Mouse (Mus musculus): Measurements from ENCODE around the gene Sinhcaf.
"Not testable (repeated sequence)": the region's sequence is repeated elsewhere in the genome, so short reads cannot be mapped to it uniquely, and the experiment has no call there.

Gene Sinhcaf

DNA sequence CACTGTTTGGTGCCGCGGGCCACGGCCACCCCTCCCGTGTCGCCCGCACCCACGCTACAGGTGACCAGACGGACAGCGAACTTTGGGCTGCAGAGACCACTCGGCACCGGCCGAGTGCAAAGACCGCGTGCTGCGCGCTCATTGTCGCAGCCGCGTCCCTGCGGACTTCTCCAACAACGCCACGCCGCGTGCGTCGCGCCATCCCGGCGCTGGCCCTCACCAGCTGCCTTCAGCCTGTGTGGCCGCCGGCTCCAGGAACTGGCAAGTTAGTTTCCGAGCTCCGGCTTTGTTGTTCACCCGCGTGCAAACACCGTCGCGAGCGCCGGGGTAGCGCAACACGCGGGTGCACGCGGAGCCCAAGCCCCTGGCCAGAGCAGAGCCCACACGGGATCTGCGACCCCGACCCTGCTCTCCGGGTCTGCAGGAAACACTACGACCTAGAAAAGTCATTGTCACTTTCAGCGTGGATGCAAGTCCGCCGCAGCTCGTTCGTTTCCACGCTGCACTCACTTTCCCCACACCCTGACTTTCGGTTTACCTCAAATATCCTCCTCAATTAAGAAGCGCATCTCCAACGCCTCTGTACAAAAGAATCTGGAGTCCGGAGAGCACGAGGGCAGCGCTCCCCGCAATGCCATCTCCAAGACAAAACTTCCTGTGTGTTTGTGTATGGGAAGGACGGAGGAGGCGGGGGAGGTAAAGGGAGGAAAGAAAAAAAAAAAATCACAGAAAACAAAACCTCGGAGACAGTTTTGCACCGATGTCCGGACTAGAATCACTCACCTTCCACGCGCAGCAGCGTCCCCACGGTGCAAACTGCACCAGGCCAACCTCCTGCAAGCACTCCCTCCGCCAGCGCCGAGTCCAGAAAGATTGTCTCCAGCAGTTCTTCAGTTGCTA, 508 bp downstream of the Sinhcaf start:
- DNase-seq = peak; percentile 45

- DNase-seq = peak; percentile 83
Observed at GRCm38 (mm10) chr6:148944767-148945508, 1.3 kb downstream of the Sinhcaf start.

GRCm38 (mm10) chr6:148944344-148944766, 1.9 kb downstream of the Sinhcaf start:
- DNase-seq = no peak

DNA sequence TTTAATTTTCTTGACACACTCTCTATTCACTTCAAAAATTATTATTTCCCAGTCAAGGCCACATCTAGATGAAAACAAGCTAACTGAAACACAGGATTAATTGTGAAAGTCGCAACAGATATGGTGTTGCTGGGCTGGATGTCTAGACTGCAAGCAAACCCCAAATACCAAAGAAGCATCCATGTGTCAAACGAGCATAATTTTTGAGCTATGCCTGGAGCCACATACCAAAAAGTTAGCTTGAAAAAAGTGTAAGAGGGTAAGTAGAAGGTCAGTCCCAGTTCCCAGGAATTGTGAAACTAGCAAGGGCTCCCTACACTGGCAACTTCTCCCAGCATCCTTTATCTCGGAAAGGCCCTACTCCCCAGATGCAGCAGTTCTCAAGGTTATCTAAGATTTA, 2.6 kb downstream of the Sinhcaf start:
- DNase-seq = no peak

DNA sequence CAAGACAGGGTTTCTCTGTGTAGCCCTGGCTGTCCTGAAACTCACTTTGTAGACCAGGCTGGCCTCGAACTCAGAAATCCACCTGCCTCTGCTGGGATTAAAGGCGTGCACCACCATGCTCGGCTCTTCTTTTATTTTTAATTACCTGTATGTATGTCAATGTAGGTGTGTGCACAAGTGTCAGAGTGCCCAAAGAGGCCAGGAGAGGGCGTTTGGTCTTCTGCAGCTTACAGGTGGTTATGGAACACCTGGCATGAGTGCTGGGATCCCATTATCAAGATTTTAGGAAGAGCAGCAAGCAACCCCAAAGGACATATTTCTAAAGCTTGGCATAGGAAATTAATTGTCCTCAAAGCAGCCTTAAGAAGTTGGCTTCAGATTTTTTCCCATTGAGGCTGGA, 3.9 kb downstream of the Sinhcaf start:
- DNase-seq = no peak

GRCm38 (mm10) chr6:148941880-148942279, 4.4 kb downstream of the Sinhcaf start:
- DNase-seq = no peak

DNA sequence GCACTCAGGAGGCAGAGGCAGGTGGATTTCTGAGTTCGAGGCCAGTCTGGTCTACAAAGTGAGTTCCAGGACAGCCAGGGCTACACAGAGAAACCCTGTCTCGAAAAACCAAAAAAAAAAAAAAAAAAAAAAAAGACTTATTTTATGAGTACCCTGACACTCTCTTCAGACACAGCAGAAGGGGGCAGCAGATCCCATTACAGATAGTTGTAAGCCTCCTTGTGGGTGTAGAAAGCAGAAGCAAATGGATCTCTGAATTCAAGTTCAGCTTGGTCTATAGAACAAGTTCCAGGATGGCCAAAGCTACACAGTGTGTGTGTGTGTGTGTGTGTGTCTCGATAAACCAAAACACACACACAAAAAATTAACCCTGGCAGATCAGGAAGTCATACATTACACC, 5.9 kb downstream of the Sinhcaf start:
- DNase-seq = peak; percentile 18

DNA sequence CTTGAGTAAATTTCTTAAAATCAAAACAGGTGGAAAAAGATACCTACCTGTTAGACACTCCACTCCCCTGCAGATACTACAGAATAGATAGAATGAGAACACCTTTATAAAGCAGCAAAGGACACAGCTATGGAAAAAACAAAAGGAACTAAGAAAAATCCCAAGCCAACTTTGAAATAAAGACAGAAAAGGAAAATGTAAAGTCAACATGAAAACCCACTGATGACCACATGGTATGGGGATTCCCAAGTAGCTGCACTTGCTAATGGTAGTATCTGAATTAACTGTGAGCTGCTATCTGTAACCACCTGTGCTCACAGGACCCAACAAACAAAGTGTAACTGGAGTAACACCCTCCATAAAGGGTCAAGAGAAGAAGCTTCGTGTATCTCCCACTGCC, 8.6 kb downstream of the Sinhcaf start:
- no peak for DNase-seq

DNA sequence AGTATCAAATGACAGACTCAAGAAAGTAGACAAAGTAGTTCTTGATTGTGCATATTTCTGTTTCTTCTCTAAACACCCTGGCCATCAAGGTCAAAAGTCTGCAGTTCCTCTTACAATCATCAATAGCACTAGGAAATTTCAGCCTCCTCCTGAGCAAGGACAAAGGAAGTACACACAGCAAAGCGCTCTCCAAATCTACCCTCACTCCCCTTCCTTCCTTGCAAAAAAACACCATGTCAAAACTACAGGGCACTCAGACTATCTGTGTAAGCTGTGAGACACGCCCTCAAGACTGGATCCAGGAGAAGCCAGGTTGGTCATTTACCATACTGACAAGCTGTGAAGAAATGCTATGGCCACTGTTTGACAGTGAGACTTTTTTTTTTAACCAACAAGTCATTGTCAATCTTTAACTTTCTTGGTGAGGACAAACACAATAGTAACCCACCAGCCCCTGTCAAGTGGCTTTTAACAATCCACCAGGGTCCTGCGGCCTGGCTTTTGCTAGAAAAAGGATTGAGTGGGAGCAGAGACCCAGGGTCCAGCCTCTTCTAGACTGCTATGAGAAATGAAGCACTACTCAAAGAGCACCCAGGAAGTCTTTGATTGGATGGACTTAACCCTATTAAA, 11.2 kb downstream of the Sinhcaf start:
- DNase-seq = no peak

- peak; percentile 15 for DNase-seq
Observed at GRCm38 (mm10) chr6:148931281-148931680, 15.0 kb downstream of the Sinhcaf start.

DNA sequence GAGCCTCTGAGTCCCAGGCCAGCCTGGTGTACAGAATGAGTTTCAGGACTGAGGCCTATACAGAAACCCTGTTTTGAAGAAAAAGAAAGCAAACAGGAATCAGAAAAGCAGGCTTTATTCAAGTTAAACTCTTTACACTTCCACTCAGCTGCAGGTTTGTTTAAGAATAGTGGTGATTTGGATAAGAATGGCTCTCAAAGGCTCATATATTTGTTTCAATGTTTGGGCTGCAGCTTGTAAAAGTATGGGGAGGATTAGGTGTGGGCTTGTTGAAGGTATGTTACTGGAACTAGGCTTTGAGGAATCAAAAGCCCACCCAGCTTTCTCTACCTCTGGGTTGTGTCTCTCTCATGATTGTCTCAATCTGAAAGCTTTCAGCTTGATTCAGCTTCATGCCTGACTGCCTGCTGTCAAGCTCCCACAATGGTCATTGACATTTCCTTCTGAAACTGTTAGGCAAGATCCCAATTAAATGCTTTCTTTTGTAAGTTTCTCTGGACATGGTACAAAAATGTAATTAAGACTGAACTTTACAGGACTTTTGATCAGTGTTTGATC, 27.3 kb downstream of the Sinhcaf start:
- DNase-seq = no peak

DNA sequence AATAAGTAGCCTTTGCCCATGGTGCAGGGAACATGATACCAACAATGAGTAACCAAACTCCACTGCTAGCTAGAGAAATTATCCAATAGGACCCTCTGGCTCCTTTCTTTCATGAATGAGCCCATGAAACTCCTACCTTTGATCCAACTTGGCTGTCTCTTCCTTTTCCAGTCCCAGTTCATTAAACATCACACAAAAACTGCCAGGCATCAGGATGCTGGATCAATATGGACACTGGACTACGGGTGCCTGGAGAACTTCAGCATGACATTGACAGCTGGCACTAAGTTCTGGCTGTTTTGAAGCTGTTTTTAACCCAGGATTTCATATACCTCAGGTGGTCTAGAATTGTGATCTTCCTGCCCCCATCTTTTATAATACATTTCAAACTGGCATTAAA, 28.6 kb downstream of the Sinhcaf start:
- no peak for DNase-seq

DNA sequence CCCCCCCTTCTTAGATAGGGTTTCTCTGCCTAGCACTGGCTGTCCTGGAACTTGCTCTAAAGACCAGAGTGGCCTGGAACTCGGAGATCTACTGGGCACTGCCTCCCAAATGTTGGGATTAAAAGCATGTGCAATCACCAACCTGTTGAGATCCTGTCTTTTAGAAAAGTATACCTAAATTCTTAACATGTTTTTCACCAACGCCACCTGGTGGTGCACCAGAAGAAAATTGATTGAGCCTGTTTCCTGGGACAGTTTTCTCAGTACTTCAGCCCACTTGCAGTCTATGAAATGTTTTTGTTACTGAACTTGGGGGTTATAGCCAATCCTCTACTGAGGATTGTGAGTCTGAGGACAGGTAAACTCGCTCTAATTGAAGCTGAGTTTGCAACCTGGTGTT, 29.4 kb downstream of the Sinhcaf start:
- peak; percentile 11 for DNase-seq

DNA sequence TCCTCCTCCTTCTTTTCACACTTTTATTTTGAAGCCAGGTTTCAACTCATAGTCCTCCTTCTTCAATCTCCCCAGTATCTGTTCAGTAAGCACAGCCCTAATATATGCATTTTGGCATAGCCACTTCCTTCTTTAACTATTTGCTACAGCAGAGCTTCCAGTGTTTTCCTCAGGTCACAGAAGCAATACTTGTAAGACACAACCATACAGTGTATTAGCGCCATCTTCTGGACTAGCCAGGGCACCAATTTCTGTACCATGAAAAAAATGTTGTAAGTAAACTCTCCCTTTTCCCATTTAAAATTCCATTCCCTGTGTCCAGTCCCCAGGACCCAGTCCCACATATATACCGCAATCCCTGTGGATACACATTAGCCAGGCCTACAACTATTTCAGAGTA, 32.3 kb downstream of the Sinhcaf start:
- DNase-seq = peak; percentile 77

DNA sequence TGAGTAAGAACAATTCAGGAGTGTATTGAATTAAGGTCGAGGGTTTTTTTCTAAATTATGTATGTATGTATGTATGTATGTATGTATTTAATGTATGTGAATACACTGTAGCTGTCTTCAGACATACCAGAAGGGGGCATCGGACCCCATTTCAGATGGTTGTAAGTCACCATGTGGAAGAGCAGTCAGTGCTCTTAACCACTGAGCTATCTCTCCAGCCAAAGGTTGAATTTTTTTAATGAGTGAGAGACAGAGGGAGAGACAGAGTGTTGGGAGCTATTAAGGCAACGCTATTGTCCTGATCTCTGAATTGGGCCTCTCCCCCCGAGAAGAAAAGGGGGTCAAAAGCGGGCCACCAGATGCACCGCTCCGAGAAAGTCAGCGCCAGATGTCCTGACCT, 34.4 kb downstream of the Sinhcaf start:
- not testable (repeated sequence) for DNase-seq

GRCm38 (mm10) chr6:148906958-148907357, 39.3 kb downstream of the Sinhcaf start:
- DNase-seq = no peak

- DNase-seq = no peak
Observed at GRCm38 (mm10) chr6:148902728-148903127, 43.5 kb downstream of the Sinhcaf start.

DNA sequence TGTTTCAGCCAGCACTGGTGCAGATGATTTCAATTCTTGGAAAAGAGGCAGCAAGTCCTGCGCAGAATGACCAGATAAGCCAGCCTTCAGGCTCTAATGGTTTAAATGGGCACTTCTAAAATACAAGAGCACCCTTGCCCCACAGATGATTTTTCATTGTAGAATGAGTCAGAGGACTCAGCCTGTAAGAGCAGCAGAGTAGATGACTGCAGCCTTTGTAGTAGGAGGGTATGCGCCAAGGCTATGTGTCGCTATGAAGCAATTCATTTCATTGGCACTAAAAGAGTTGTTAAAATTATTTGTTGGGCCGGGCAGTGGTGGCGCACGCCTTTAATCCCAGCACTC, 49.8 kb downstream of the Sinhcaf start:
- no peak for DNase-seq

GRCm38 (mm10) chr6:148895773-148896506, 50.3 kb downstream of the Sinhcaf start, which contains the start of gene Caprin2:
Caprin2 (minus strand) TSS chr6:148896237.
- DNase-seq = peak; percentile 96

DNA sequence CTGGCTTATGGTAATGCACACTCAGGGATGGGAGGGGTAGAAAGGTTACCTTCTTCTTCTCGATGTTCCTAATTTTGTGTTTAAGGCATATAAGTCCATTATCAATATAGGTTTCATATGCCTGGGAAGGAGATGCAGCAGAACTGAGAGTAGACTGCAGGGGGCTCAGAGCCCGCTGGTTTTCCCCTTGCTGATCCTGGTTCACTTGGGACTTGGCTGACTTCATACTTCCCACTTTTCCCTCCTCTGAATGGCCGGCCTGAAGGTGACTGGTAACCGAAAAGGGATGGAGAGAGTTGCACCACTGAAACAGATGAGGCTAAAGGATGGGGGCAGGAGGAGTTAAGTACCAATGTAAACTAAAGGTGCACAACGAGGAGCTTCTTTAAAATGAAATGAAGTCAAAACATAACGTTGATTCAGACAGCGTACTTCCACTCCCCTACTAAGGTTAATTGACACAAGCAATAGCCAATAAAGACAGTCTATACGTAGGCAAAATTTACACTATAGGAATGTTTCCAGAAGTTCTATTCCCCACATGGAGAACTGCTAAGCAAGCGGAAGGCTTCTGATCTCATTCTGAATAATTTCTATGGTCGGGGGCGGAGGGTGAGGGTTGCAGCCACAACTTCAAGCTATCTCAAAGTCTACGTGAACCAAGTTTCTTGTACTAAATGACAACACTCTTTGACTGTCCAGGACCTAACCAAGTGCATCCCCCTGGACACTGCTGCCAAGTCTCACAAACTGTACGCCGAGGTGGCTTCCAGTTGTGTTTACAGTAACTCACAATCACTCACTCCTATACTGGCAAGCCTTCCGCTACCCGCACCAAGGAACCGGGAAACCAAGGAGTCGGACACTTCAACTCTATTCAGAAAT, 51.1 kb downstream of the Sinhcaf start:
- DNase-seq = peak; percentile 26

- DNase-seq = no peak
Observed at GRCm38 (mm10) chr6:148873911-148874310, 72.4 kb downstream of the Sinhcaf start.

All from lung, postnatal 10 days (tissue).